Mouse (Mus musculus): ENCODE results near the gene Adamts4. TPM values are rescaled to one million over a fixed set of nuclear protein-coding genes. Genes with fewer than 3 reads are reported as not detected.

Gene Adamts4
- polyA plus RNA-seq, 1 experiment, result 10.2 TPM

DNA sequence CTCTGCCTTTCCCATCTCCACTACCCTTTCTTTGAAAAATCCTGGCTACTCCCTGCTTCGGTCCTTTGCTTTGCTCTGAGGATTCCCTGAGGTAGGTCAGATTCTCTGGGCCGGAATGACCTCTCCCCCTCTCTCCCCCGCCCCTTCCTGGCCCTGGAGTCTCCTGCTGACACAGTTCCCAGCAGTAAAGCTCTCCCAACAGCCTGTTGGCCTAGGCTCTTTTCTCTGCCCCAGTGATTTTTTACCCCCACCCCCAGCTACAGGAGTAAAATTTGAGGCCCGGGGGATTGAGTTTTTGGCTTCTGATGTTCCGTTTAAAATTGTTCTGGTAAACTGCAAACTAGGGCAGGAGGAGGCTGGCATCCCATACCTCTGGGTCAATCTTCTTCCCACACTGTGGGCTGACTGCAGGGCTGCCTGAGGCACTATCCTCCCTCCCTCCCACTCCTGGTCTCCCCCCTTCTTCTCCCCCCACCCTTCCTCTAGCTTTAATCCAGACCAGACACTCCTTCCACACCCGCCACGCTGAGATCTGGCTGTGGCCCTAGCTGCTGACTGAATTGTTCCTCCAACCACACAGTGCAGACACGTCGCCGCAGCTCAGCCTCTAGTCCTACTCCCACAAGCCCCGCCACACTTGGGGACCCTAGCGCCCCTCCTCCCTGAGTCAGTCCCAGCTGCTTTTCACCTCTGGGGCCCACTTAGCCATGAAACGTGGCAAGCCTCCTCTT is 1.5 kb downstream of the Adamts4 start:
- DNase-seq (ENCODE audit: extremely low spot score in 1 of 2, low spot score in 1 of 2), result no peak

DNA sequence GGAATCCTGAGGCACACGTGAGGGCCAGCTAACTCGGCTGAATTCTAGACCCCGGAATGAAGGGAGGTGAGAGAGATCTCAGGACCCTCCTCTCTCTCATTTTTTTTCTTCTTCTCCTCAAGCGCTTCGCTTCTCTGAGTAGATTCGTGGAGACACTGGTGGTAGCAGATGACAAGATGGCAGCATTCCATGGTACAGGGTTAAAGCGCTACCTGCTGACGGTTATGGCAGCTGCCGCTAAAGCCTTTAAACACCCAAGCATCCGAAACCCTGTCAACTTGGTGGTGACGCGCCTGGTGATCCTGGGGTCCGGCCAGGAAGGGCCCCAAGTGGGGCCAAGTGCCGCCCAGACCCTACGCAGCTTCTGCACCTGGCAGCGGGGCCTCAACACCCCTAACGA is 2.2 kb downstream of the Adamts4 start:
- no peak for DNase-seq (ENCODE audit: extremely low spot score in 1 of 2, low spot score in 1 of 2)

DNA sequence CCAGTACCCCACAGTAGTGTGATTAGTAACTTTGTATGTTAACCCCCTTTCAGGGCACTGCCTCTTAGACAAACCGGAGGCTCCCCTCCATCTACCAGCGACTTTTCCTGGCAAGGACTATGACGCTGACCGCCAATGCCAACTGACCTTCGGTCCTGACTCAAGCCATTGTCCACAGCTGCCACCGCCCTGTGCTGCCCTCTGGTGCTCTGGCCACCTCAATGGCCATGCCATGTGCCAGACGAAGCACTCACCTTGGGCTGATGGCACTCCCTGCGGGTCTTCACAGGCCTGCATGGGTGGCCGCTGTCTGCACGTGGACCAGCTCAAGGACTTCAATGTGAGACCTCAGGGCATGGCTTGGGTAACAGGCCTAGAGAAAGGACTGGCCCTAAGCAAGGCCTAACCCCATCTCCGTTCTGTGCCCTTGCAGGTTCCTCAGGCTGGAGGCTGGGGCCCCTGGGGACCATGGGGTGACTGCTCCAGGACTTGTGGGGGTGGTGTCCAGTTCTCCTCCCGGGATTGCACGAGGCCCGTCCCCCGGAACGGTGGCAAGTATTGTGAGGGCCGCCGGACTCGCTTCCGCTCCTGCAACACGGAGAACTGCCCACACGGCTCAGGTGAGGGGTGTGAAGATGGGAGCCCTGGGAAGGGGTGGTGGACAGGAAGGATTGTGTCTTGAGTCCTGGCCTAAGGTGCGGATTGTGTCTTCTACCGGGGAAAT is 6.0 kb downstream of the Adamts4 start:
- DNase-seq (ENCODE audit: extremely low spot score in 1 of 2, low spot score in 1 of 2), result no peak

DNA sequence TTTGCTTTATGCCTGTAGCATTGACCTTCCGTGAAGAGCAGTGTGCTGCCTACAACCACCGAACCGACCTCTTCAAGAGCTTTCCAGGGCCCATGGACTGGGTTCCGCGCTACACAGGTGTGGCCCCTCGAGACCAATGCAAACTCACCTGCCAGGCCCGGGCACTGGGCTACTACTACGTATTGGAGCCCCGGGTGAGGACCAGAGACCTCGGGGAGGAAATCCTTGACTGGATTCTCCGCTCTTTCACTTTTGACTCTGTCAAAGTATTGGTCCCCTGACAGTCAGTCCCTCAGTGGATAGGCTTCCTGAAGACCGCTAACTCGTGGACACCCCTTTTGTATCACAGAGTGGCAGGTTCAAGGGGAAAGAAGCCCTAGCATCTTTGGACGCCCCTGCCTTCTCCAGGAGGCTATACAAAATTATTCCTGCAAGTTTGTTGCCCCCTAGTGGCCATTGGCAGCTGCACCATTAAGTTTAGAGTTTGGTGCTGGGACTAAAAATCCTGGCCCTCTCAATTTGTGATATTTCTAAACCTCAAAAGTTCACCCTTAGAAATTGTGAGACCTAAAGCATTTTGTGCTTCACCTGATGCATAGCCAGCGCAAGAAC is 6.8 kb downstream of the Adamts4 start:
- DNase-seq (ENCODE audit: extremely low spot score in 1 of 2, low spot score in 1 of 2), result peak in 1 of 2 experiments; percentile 83

DNA sequence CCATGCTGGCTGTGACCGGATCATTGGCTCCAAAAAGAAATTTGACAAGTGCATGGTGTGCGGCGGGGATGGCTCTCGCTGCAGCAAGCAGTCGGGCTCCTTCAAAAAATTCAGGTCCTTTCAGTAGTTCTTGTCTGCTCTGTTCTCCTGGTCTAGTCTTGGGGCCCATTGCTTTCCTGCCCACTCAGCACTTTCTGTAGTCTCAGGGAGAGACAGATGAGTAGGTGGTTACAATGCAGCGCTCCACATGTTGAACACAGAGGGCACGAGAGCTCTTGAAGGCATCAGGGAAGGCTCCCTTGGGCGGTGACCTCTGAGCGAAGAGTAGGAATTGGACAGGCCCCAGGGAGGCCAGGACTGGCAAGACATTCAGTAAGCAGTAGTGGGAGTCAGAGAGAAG is 7.6 kb downstream of the Adamts4 start:
- DNase-seq (ENCODE audit: extremely low spot score in 1 of 2, low spot score in 1 of 2), result no peak

DNA sequence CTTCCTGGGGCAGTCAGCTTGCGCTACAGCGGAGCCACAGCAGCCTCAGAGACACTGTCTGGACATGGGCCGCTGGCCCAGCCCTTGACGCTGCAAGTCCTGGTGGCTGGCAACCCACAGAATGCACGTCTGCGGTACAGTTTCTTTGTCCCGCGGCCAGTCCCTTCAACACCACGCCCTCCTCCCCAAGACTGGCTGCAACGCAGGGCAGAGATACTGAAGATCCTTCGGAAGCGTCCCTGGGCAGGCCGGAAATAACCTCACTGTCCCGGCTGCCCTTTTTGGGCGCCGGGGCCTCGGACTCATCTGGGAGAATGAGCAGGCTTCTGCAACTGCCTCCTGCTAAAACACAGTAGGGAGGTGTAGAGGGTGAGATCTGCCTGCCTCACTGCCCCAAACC is 8.7 kb downstream of the Adamts4 start:
- no peak for DNase-seq (ENCODE audit: extremely low spot score in 1 of 2, low spot score in 1 of 2)

DNA sequence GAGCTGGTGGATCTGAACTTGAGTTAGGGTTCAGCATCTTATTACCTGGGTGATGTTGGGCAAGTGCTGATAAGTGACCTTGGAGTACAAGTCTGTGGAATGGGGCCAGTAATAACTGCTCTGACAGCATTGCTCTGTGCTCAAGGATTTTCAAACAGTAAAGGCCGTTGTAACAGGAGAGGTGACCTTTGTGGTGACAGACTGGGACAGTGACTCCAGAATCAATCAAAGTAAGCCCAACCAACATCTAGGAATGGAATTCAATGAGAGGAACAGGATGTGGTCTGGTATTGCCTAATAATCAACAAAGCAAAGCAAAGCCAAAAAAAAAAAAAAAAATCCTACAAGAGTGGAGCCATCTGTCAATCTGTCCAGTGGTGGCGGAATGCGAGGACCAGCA is 10.1 kb downstream of the Adamts4 start:
- no peak for DNase-seq (ENCODE audit: extremely low spot score in 1 of 2, low spot score in 1 of 2)

DNA sequence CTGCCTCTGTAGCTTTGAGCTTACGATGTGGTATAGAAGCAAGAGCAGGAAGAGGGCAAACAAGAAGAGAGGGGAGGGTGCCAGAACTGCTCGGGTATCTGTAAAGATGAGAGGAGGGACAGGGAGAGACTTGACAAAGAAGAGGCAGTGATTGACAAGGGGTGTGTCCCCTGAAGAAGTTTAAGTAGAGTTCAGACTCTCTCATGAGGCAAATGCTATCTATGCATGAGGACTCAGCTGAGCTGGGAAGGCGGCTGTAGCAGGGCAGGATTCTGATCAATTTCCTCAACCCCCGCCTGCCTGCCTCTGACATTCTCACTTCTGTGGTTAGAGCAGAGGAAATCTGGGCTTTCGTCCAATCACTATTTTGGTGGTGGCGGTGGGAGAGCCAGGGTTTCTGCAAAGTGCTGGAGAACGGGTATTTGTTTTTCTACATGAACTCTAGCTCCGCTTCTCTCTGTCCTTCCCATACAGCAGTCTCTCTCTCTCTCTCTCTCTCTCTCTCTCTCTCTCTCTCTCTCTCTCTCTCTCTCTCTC is 12.4 kb downstream of the Adamts4 start:
- peak; percentile 91 to 95 for DNase-seq (ENCODE audit: extremely low spot score in 1 of 2, low spot score in 1 of 2)

DNA sequence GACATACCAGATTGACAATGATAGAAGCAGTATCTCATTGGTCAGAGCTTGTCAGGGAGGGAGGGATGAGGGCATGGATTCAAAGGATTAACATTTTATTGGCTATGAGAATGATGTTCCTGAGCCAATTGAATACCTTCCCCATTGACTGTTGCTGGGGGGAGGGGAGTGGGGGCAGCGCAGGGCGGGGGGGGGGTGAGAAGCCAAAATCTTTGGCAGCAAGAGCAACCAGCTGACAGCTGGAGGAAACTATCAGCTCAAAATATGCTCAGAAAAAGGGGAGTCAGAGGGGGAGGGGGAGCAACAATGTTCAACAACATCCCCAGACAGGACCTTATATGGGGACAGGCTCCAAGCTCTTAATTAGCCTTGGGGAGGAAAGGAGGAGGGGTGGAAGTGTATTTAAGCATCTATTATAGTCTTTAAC is 13.0 kb downstream of the Adamts4 start:
- peak in 1 of 2 experiments; percentile 66 for DNase-seq (ENCODE audit: extremely low spot score in 1 of 2, low spot score in 1 of 2)

DNA sequence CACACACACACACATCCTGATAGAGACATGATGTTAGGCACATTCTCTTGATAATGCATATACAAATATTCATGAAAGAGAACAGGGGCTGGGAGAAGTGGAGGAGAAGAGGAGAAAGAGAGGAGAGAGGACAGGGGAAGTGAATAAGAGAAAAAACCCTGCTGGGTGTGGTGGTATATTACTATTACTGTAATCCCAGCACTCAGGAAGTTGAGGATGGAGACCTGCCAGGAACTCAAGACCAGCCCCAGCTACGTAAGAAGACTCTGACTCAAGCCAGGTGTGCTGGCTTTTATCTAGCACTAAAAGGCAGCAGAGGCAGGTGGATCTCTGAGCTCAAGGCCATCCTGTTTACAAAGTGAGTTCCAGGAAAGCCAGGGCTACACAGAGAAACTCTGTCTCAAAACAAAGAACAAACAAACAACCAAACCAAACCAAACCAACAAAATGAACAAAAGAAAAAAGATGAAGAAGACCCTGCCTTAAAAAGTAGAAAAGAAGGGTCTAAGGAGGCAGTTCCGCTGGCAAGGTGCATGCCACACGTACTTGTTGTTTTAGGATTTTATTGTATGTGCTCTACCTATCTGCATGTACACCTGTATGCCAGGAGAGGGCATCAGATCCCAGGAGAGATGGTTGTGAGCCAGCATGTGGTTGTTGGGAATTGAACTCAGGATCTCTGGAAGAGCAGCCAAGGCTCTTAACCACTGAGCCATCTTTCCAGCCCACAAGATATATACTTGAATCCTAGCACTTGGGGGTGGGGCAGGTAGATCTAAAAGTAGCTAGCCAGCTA is 13.6 kb downstream of the Adamts4 start:
- DNase-seq (ENCODE audit: extremely low spot score in 1 of 2, low spot score in 1 of 2), result no peak

DNA sequence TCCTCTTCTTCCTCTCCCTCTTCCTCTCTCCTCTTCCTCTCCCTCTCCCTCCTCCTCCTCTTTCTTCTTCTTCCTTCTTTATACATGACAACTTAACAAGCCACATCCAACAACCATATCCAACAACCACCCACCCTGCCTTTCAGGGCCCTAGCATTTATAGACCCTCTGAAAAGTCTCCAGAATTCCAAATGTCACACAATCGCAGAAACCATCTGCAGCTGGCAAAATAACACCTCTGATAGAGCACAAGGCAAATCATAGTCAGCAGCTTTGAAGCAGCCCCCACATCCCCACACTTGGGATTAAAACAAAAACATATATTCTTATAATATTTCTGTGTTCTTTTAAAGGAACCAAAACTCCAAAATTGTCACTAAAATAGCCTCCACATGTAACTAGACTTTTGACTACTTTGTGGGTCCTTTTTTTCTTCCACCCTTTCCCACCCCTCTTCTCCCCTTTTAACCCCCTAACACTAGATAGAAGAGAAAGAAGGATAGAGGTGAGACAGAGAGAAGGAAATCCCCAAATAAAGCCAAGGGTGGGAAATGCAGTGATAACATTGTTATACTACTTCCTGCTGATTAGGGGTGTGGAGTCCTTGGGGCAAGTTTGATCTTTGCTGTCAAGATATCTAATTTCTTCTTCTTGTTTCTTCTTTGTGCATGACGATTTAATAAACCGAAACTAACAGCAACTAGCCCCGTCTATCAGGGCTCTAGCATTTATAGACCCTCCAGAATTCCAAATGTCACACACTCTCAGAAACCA is 15.9 kb downstream of the Adamts4 start:
- DNase-seq (ENCODE audit: extremely low spot score in 1 of 2, low spot score in 1 of 2), result peak in 1 of 2 experiments; percentile 61

DNA sequence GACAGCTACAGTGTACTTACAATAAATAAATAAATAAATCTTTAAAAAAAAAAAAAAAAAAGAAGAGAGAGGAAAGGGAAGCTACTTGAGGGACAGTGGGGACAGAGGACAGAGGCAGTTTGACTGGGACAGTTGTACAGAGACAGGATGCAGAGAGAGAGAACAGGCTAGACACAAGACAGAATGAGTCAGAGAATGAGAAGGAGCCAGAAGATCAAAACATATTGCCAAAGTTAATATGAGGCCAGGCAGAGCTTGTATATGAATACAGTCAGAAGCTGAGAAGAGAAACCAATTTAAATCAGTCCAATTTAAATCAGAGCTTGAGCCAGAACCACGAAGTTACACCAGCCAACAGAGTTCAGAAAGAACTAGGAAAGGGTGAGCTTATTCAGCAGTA is 18.1 kb downstream of the Adamts4 start:
- DNase-seq (ENCODE audit: extremely low spot score in 1 of 2, low spot score in 1 of 2), result no peak

DNA sequence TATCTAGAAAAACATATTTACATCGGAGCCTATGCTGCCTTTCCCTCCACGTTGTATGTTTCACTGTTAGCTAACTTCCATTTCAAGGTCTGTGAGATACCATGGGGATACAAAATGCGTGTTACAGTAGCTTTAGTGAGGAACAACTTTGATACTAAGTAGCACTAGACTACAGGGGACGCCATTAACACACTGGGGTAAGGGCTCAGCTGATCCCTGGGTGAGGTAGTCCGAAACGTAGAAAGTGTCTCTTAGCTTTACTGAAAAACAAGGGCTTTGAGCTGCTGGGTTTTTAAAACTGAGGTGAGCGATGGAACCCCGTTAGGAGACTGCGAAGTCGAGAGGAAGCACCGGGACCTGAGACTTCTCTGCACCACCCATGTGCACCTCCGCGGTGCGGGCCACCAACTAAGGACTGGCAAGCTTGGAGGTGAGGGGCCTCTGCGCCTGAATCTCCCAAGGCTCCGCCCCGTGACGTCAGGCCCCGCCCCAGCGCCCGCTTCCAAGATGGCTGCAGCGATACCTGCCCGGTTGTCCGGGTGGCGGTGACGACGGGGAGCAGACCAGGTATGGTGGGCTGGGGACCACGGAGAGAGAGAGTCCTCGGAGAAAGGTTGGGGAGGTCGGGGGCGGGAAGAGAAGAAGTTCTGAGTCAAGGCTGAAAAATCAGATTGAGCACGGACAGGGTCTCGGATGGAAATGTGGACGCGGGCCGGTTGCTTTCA is 19.8 kb downstream of the Adamts4 start, which contains the start of gene B4galt3:
B4galt3 (plus strand) TSS at position 481 of the 725 bp plus-strand sequence.
- DNase-seq (ENCODE audit: extremely low spot score in 1 of 2, low spot score in 1 of 2), result peak; percentile 88 to 97

DNA sequence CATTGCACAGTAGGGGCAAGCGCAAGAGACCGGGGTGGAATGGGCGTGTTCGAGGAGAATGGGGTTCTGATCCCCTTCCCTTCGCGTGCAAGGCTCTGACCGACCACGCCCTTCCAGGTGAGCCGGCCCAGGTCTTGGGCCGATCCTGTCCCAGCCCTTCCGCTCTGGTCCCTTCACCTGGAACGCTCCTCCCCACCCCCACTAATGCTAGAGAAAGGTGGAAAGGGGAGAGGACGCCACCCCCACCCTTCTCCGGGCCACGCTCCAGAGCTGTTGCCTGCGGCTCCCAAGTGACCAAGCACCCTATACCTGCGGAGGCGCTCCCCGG is 20.3 kb downstream of the Adamts4 start:
- DNase-seq (ENCODE audit: extremely low spot score in 1 of 2, low spot score in 1 of 2), result no peak

DNA sequence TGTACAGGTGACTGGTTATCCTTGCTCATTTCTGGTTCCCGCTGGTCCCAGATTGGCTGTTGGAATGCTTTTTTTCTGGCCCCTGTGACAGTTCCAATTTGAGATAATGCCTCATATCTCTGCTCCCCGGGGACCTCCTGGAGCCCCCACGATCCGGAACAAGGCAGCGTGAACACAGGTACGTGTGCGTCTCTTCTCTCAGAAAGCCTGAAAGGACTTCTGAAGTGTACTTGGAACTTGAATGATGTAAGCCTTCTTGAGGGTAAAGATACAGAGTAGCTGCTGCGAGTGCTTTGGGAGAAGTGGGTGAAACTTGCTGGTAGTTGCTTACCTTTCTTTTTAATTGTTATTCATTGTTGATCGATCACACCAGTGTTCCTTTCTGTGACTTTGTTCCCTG is 21.0 kb downstream of the Adamts4 start:
- DNase-seq (ENCODE audit: extremely low spot score in 1 of 2, low spot score in 1 of 2), result no peak

DNA sequence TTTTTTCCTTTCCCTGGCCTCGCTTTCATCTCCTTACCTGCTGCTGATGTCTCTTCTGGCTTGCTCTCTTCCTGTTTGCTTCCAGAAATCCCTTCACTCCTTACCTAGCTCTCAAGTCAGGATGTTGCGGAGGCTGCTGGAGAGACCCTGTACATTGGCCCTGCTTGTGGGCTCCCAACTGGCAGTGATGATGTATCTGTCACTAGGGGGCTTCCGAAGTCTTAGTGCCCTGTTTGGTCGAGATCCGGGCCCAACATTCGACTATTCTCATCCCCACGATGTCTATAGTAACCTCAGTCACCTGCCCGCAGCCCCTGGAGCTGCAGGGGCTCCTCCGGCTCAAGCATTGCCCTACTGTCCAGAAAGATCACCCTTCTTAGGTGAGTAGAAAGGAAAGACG is 21.4 kb downstream of the Adamts4 start:
- DNase-seq (ENCODE audit: extremely low spot score in 1 of 2, low spot score in 1 of 2), result no peak

DNA sequence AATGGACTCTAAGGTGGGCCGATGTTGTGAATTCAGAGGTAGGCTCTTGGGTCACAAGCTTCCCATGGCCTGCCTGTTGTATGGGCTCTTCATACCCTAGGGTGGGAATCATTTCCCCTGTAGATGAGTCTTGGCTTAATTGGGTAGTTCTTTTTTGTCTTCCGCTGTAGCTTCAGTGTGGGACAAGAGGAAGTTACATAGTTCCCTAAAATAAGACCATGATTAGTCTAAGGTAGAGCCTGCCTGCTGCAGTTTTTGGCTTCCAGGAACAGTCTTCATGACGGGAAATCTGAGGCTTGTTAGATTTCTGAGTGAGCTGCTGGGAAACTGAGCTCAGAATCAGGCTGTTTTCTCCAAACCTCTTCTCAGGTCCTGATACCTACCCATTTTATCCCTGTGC is 21.9 kb downstream of the Adamts4 start:
- DNase-seq (ENCODE audit: extremely low spot score in 1 of 2, low spot score in 1 of 2), result no peak

DNA sequence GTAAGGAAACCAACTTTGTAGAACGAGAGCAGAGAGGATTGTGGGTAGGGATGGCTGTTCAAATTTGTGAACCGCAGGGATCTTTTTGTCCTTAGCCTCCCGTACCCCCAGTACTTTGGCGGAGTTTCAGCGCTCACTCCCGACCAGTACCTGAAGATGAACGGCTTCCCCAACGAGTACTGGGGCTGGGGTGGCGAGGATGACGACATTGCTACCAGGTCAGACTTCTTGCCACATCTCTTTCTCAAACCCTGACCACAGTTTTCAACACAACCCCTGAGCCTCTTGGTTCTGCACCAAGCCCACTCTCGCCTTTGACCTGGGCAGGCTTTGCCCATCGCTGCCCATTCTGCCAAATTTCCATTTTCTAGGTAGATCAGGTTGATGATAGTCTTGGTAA is 23.9 kb downstream of the Adamts4 start:
- no peak for DNase-seq (ENCODE audit: extremely low spot score in 1 of 2, low spot score in 1 of 2)

DNA sequence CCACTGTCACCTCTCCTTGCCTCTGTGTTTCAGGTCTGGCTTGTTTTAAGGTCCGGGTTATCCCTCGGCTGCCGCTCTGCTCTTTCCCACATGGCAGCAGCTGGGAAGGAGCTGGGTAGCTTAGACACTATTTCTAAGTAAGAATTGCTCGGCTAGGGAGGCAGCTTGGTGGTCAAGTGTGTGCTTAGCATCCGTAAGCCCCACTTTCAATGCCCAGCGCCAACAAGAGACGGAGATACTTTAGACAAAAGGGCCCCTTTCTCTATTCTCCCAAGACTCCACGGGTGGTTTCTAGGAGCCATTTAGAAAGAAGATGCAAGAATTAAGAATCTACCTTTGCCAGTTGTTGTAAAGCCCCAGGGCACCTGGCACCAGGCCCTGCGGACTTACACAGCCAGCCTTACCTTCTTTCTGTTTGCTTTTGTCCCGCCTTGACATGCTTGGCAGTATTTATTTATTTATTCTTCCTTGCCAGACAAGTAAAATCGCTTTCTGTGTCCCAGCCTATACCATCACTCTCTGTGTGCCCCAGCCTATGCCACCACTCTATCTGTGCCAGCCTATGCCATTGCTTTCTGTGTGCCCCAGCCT is 25.0 kb downstream of the Adamts4 start:
- DNase-seq (ENCODE audit: extremely low spot score in 1 of 2, low spot score in 1 of 2), result no peak

Measured in frontal cortex, adult 2 months (tissue).